Comparison of ENCODE assay signal across 8 mouse cellular contexts in the genomic region with DNA sequence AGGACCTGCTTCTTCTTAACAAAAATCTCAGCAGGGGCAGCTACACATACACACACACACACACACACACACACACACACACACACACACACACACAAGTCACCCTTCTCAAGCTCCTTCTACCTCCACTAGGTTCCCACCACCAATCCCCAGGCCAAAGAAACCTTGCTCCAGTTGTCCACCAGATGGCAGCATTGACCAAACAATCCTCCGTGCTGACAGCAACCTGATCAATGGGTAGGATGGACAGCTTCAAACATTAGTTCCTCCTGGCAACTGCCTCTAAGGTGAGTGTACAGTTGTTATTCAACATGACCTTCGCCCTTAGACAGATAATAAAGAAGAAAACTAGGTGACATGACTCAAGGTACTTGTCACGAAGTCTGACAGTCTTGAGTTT. TPM values are rescaled to one million over a fixed set of nuclear protein-coding genes. Genes with fewer than 3 reads are reported as not detected.
A peak's percentile ranks its signal among the peaks of the same experiment; 100 is the strongest.
DNase-seq lines count a peak whose midpoint lies in the region; ATAC-seq and TF ChIP-seq lines count a peak whose summit lies in the region.

No protein-coding gene starts in this region.

- intact Hi-C loops in left cerebral cortex, postnatal 36 days (cut with DNase I): loop anchor here (2.0 to 10.0 kb wide), 3 partner anchors 46 to 238 kb away; partner anchors contain the start of genes Mrpl9, Oaz3 and Tdrkh

- ATAC-seq in kidney, embryonic 16.5 days (ENCODE audit: low FRiP score, low TSS enrichment): no peak
- ATAC-seq in inflammation-experienced regulatory T-cells, adult 6 months: peak; percentile 77
- ATAC-seq in midbrain, postnatal 0 days (ENCODE audit: low FRiP score): peak; percentile 39

- no peak overlapping the region for H3K4me3 ChIP-seq in kidney, embryonic 16.5 days (ENCODE audit: low read length)
- no peak overlapping the region for H3K4me3 ChIP-seq in midbrain, postnatal 0 days (ENCODE audit: low read depth, low read length)

- TF ChIP-seq CTCF in midbrain, postnatal 0 days (IDR thresholded peaks at IDR 0.05): peak; percentile 98

- peak; percentile 82 for DNase-seq in kidney, adult 18-20 months
- peak; percentile 90 to 92 for DNase-seq in cerebellum, postnatal 10 days
- peak; percentile 62 to 82 for DNase-seq in frontal cortex, postnatal 25 days (ENCODE audit: low spot score in 2 of 2)
- DNase-seq in left cerebral cortex, postnatal 36 days (ENCODE audit: low spot score in 2 of 2): peak; percentile 75 to 82
- peak; percentile 86 for DNase-seq in midbrain, postnatal 0 days (ENCODE audit: low spot score)
- DNase-seq in spleen, postnatal 14 days (ENCODE audit: low spot score in 2 of 2): peak; percentile 34 to 59

- no peak overlapping the region for H3K4me2 ChIP-seq in kidney, embryonic 16.5 days (replicated peaks; ENCODE audit: low read depth, low read length)
- H3K4me2 ChIP-seq in midbrain, postnatal 0 days (ENCODE audit: low read depth, low read length, poor library complexity, severe bottlenecking): no peak overlapping the region

- peaks cover 9% of the 10 kb centered on the region for H3K4me1 ChIP-seq in kidney, embryonic 16.5 days (ENCODE audit: insufficient read depth, low read length)
- H3K4me1 ChIP-seq in midbrain, postnatal 0 days (ENCODE audit: insufficient read depth, low read length): peaks cover 5% of the 10 kb centered on the region; the same call in 1 of the 2 replicates

- H3K36me3 ChIP-seq in kidney, embryonic 16.5 days (ENCODE audit: insufficient read depth, low read length): no peaks in the 10 kb centered on the region
- H3K36me3 ChIP-seq in midbrain, postnatal 0 days (ENCODE audit: insufficient read depth, low read length): no peaks in the 10 kb centered on the region

- no peak overlapping the region for H3K9ac ChIP-seq in kidney, embryonic 16.5 days (replicated peaks; ENCODE audit: low read length)
- H3K9ac ChIP-seq in midbrain, postnatal 0 days (replicated peaks; ENCODE audit: low read length, poor library complexity, severe bottlenecking): no peak overlapping the region

- peaks cover 26% of the 10 kb centered on the region for H3K27me3 ChIP-seq in kidney, embryonic 16.5 days (ENCODE audit: insufficient read depth, low read length)
- H3K27me3 ChIP-seq in midbrain, postnatal 0 days (ENCODE audit: insufficient read depth, low read length): no peaks in the 10 kb centered on the region

- H3K27ac ChIP-seq in kidney, embryonic 16.5 days (ENCODE audit: low read length): no peak overlapping the region
- no peak overlapping the region for H3K27ac ChIP-seq in midbrain, postnatal 0 days (ENCODE audit: low read depth, low read length)

- H3K9me3 ChIP-seq in kidney, embryonic 16.5 days (ENCODE audit: low read length): no peaks in the 10 kb centered on the region
- H3K9me3 ChIP-seq in midbrain, postnatal 0 days (ENCODE audit: low read length): no peaks in the 10 kb centered on the region

- 22% methylated on average over 3 of the region's 3 CpGs for WGBS in kidney, embryonic 16.5 days
- 17% methylated on average over 3 of the region's 3 CpGs for WGBS in midbrain, postnatal 0 days

RNA-seq across cellular contexts. Expression of gene C2cd4d, which starts 4.5 kb away (rescaled TPM):
- 0.32 and 0.46 TPM in 2 replicates for polyA plus RNA-seq in kidney, embryonic 16.5 days (2015; fragmentation: Nextera tagmentation; extraction: Ambion mirVana)
- polyA plus RNA-seq in inflammation-experienced regulatory T-cells, adult 6 months (2017; shearing (Covaris generic)): not detected
- under 1 TPM; 0.32 to 0.82 TPM for total RNA-seq in left cerebral cortex, postnatal 36 days (2021)
- 1.7 and 2.8 TPM in 2 replicates for total RNA-seq in midbrain, postnatal 0 days (2014; rRNA removed)
- 1.7 and 2.2 TPM in 2 replicates for polyA plus RNA-seq in midbrain, postnatal 0 days (2015; fragmentation: Nextera tagmentation; extraction: Ambion mirVana)

RNA-seq across cellular contexts. Expression of gene Rorc, which starts 5.8 kb away (rescaled TPM):
- polyA plus RNA-seq in kidney, embryonic 16.5 days (2015; fragmentation: Nextera tagmentation; extraction: Ambion mirVana): 14.9 and 15.2 TPM in 2 replicates
- 10 to 100 TPM in 2 of 3 experiments, 1 to 10 TPM in 1; 5.4 to 13.2 (median 13.1) TPM for polyA plus RNA-seq in inflammation-experienced regulatory T-cells, adult 6 months (2017; shearing (Covaris generic))
- total RNA-seq in left cerebral cortex, postnatal 36 days (2021): 1 to 10 TPM in 1 of 2 experiments, under 1 TPM in 1; 0.59 to 1.0 TPM
- 0.42 and 0.60 TPM in 2 replicates for total RNA-seq in midbrain, postnatal 0 days (2014; rRNA removed)
- 0.12 and 0.25 TPM in 2 replicates for polyA plus RNA-seq in midbrain, postnatal 0 days (2015; fragmentation: Nextera tagmentation; extraction: Ambion mirVana)

RNA-seq across cellular contexts. Expression of gene Them5, which starts 24.9 kb away (rescaled TPM):
- polyA plus RNA-seq in kidney, embryonic 16.5 days (2015; fragmentation: Nextera tagmentation; extraction: Ambion mirVana): not detected in 2 replicates
- not detected for polyA plus RNA-seq in inflammation-experienced regulatory T-cells, adult 6 months (2017; shearing (Covaris generic))
- not detected for total RNA-seq in left cerebral cortex, postnatal 36 days (2021)
- total RNA-seq in midbrain, postnatal 0 days (2014; rRNA removed): 0.16 TPM in 1 of 2 replicates, not detected in the other
- polyA plus RNA-seq in midbrain, postnatal 0 days (2015; fragmentation: Nextera tagmentation; extraction: Ambion mirVana): not detected in 2 replicates

RNA-seq across cellular contexts. Expression of gene Lingo4, which starts 31.6 kb away (rescaled TPM):
- polyA plus RNA-seq in kidney, embryonic 16.5 days (2015; fragmentation: Nextera tagmentation; extraction: Ambion mirVana): 0.23 and 0.44 TPM in 2 replicates
- polyA plus RNA-seq in inflammation-experienced regulatory T-cells, adult 6 months (2017; shearing (Covaris generic)): 1 to 10 TPM in 2 of 3 experiments, under 1 TPM in 1; 0.45 to 2.3 (median 1.5) TPM
- total RNA-seq in left cerebral cortex, postnatal 36 days (2021): under 1 TPM; 0.72 to 0.97 TPM
- total RNA-seq in midbrain, postnatal 0 days (2014; rRNA removed): 1.6 and 1.8 TPM in 2 replicates
- 1.5 TPM in 2 replicates for polyA plus RNA-seq in midbrain, postnatal 0 days (2015; fragmentation: Nextera tagmentation; extraction: Ambion mirVana)

RNA-seq across cellular contexts. Expression of gene Tdrkh, which starts 46.3 kb away (rescaled TPM):
- polyA plus RNA-seq in kidney, embryonic 16.5 days (2015; fragmentation: Nextera tagmentation; extraction: Ambion mirVana): 12.1 and 13.8 TPM in 2 replicates
- polyA plus RNA-seq in inflammation-experienced regulatory T-cells, adult 6 months (2017; shearing (Covaris generic)): 10 to 100 TPM in 1 of 3 experiments, 1 to 10 TPM in 2; 4.8 to 11.2 (median 7.8) TPM
- total RNA-seq in left cerebral cortex, postnatal 36 days (2021): 10 to 100 TPM; 35.2 to 36.7 TPM
- total RNA-seq in midbrain, postnatal 0 days (2014; rRNA removed): 12.0 and 18.5 TPM in 2 replicates
- 39.5 and 40.3 TPM in 2 replicates for polyA plus RNA-seq in midbrain, postnatal 0 days (2015; fragmentation: Nextera tagmentation; extraction: Ambion mirVana)
